Mouse (Mus musculus) testis, postnatal 14 days (tissue): Measurements from ENCODE around the gene Topbp1.
A peak's percentile ranks its signal among the peaks of the same experiment; 100 is the strongest.

ENCODE experiments used
- DNase-seq: peaks from one replicate; pipeline ENCODE4 v3.0.0; 2021; ENCODE audit warnings: low spot score

The Topbp1 gene

DNA sequence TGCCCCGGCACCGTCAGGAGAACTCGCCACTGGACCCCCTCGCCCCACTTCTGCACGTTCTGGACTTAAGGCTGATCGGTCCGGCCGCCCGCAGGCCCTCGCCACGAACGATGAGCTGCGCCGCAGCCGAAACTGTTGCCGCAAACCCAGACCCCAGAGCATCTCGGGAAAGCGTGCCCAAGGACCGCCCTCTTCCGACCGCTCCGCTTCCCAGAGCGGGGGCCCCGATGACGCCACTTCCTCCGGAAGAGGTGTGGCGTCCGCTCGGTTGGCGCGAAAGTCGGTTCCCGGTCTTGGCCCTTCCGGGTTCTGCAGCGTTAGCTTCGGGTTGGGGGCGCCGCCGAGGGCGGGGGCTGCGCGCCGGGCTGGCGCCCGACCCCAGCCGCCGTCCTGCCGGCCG is at the start of gene Topbp1, which contains the start of gene 1300017J02Rik:
TSS of gene Topbp1 (plus strand) at position 289 of the 400 bp plus-strand sequence.
TSS of gene 1300017J02Rik (minus strand) at position 156 of the 400 bp plus-strand sequence.
- DNase-seq, result peak; percentile 96

DNA sequence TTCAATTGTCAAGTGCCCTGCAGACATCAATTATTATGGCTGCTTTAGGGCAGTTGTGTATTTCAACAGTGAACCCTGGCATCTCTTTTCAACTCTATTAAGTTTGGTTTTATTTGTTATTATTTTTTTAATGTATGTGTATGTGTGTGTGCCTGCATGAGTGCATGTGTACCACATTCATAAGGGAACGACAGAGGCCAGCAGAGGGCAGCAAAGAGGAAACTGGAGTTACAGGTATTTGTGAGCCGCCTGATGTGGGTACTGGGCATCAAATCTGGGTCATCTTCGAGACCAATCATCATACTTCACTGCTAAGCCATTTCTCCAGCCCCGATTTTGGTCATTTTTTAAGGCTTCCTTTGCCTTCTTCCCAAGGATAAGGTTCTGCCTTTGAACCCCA is 39.2 kb upstream of the Topbp1 start:
- no peak for DNase-seq

DNA sequence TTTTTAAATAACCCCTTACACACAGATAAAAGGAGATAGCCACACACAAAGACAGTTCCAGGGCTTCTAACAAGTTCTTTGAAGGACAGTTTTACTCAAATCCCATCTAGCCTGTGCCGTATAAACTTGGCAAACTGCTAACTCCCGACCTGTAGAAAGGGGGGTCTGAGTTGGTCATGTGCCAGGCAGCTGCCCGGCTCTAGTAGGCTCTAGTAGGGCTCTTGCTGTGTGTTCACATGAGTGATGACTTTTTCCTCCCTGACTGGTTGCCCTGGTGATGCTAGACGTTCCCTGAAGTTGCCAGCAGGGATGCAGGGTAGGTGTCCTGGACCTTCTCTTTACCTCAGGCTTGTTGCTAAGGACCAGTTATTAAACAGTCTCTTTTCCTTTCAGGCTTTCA is 33.9 kb upstream of the Topbp1 start:
- DNase-seq, result no peak

DNA sequence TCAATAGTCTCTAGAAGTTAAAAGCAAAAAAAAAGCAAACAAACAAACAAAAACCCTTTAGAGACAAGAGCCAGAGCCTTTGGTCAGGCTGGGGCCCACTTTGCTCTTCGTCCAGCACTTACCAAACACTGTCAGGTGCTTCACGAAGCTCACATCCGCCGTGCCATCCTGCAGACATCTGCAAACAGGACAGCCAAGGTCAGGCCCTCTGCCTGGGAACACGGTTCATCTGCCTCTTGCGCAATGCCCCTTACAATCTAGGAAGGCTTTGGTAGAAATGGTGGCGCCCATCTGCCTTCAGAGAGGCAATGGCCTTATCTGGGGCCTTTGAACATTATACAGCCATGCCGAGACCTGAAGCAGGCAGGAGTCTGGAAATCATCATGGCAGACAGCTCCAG is 30.2 kb upstream of the Topbp1 start:
- no peak for DNase-seq

DNA sequence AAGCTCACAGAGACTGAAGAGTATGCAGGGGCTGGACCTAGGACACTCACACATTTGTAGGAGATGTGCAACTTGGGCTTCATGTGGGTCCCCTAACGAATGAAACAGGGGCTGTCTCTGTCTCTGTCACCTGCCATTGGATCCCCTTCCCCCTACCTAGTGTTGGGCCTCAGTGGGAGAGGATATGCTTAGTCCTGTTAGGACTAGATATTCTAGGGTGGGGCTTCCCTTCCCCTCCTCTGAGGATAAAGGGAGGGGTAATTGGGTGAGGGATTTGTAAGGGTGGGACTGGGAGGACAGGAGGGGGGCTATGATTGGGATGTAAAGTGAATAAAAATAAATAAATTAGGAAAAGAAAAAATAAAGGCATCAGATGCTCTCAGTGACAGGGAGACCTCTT is 29.3 kb upstream of the Topbp1 start:
- DNase-seq, result no peak

DNA sequence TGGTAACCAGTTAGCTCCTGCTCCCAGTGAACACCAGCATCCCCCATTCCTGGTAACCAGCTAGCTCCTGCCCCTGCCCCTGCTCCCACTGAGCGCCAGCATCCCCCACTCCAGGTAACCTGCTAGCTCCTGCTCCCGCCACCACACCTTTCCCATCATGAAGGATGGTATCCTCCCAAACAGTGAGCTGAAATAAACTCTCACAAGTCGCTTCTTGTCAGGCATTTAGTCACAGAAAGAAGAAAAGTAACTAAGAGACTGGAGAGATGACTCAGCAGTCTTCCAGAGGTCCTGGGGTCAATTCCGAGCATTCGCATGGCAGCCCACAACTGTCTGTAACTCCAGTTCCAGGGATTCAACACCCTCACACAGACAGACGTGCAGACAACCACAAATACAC is 28.1 kb upstream of the Topbp1 start:
- DNase-seq, result no peak

DNA sequence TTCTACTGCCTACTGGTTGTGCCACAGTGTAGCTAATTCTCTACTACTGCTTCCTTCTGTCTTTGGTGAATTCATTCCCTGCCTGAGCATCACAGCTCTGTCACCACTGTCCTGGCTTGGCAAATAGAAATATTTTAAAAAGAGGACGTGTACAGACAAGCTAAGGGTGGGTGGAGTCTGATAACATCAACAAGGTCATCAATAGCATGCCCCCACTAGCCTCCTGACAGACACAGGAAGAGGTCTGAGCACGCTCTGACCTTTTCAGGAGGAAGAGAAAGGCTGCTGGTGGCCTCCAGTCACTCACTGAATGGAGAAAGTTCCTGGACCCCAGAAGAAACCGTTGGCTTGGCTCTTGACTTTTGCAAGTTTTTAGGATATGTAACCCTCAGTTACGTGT is 18.6 kb upstream of the Topbp1 start:
- DNase-seq, result no peak

DNA sequence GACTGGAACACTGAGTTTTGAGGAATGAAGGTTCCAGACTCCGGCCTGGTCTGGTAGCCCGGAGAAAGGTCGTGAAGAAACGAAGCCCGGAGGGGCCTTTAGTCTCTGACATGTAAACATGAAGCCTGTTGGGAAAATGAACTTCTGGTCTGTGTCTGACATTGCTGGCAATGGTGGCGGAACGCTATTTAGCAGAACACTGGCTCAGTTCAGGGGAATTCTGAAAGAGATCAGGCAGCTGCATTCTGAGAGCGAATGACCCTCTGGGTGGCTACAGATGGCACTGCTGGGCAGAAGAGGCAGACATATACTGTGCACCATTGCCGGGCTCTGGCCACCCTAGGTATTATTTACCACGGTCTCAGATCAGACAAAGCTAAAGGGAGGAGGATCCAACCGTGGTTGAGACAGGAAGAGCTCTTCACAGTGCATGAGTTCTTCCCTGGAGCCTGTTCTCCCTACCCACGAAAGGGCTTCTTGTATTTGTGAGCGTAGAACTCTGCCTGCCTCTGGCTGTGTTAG is 18.1 kb upstream of the Topbp1 start:
- DNase-seq, result no peak

DNA sequence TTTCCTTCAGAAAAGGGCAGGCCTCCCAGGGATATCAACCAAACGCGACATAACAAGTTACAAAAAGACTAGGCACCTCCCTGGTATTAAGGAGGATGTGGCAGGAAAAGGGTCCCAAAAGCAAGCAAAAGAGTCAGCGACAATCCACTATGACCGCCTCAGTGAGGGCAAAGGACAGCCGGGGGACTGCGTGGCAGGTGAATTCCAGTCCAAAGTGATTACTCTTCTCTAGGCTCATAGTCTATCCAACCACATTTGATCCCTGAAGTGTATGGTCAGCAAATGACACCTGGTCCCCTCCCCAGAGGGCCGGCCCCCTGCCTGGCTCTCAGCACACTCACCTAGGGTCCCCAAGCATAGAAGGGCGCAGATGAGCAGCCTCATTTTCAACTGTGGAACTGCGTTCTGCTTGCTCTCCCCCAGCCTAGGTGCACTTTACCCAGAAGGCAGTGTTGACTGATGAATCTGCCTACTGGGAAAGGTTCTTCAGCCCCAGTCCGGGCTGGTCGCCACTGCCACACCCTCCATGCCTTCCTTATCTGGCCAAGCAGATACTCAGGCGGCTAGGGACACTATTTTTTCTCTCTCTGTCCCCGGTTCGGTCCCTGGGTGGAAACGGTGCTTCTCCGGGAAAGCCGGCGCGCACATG is 17.1 kb upstream of the Topbp1 start:
- no peak for DNase-seq

DNA sequence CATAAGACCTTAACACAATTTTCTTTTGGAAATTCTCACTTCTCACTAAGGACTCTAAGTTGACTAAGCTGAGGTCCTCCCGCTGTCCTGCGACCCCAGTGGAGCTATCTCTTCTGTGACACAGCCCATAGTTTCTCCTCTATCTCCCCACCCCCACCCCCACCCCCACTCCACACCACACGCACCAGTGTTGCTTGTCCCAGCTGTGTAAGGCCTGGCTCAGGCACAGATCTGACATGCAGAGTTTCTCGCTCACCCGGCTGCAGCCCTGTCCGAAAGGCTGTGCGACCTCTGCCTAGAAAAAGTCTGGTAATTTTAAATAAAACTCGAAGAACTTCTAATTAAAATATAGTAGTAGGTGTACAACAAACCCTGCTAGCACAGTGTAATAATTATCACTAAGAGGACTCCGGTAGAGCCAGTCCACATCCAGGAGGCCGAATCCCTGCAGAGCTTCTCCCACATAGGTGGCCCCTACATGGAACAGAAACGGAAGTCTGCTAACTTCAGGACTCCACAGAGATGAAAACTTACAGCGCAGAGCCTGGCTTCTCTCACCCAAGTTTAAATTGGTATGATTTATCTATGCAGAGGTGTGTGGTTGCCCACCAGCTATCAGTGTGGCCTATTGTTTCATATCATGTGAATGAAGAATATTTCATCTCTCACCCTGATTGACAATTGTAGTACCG is 16.4 kb upstream of the Topbp1 start:
- no peak for DNase-seq

DNA sequence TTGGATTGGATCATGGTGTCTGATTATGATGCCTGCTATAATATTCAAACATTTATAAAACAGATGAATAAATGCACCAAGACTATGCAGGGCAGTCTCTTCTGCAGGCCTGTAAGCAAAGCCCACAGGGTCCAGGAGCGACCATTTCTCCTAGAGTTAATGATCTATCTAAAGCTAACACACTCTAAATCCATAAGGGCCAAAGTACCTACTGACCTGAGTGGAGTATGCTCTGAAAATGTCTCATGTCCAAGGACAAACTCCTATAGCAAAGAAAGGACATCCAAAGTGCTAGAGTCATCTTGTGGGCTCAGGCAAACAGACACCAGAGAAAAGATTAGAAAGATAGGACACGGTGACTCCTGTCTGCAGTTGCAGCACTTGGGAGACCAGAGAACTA is 10.5 kb upstream of the Topbp1 start:
- no peak for DNase-seq

DNA sequence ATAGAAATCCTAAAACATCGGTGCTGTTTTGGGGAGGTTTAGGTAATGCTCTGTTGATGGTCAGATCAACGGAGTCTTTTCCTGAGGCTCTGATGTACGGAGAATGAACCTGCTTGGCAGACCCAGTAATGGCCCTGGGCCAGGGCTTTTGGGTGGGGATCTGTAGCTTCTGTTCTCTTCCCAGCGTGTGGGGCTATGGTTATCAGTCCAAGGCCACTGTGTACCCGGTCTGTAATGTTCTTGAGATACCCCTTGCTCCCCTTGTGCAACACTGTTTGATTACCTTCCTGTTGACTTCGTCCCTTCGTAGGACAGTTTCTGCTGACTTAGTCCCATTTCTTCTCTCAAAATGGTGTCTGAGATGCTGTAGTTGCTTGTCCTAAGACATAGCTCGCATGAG is 3.9 kb upstream of the Topbp1 start:
- peak; percentile 24 for DNase-seq

DNA sequence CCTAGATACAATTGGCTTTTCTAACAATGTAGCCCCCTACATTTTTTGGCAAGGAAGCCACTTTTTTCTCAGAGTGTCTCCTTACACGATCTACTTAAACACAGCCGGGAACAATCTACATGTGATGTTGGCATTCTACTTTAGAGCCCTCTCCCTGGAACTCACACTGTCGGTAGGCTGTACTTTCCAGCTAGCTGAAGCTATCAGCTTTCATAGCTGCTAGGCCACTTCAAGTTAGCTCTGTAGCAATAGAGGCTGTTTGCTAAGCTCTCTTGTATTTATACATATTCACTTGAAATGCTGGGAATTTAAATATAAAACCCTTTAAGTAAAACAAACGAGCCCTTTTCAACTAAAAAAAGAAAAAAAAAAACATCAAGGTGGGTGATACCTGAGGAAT is 2.8 kb upstream of the Topbp1 start:
- DNase-seq, result no peak

DNA sequence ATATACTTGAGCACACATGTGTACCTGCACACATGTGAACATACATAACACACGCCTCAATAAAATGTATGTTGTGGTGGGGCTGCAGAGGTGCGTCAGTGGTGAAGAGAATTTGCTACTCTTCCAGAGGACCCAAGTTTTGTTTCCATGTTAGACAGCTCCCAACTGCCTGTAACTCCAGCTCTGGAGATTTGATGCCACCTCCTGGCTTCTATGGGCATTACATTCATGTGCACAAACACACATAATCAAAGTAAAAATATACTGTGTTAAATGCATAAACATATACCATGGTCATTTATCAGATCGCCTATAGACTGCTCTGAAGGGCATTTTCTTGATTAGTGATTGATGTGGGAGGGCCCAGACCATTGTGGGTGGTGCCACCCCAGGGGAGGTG is 2.3 kb upstream of the Topbp1 start:
- no peak for DNase-seq

DNA sequence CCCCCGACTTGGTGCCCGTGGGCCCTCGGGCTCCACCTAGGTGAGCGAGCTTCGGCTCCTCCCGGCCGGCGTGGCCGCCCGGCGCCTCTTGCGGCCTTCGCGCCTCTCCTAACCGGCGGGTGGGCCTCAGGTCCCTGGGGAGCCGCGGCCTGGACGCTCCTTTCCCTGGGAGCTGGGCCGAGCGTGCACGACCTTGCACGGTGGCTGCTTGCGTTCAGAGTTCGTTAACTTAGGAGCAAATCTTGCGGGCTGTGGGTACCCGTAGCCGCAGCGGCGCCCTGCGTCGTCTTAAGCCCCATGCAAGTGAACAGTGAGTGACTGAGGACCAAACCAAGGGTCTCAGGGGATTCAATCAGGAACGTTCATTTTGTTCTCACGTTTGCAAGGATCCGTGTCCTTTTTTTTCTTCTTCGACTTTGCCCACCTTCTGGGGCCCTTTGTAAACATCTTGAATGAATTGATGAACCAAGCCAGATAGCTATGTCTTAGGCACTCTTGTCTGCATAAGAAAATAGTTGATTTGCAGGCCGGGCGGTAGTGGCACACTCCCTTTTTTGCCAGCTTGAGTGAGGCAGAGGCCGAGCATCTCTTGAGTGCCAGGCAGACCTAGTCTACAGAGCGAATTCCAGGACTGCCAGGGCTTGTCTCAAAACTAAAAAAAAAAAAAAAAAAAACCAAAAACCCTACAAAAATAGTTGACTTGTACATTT is 472 bp downstream of the Topbp1 start:
- DNase-seq, result peak; percentile 84

DNA sequence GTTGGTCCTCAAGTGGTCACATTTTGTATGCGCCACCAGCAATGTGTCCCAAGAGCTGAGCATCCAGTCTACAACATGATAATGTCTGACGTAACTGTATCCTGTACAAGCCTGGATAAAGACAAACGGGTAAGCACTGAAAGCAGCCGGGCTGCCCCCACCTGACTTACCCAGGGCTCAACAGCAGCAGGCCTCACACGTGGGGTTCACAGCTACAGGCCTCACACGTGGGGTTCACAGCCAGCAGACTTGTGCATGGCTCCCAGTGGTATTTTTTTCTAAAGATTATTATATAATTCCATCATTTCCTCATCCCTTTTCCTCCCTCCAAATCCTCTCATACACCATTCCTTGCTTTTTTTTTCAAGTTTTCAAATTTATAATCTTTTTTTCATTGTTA is 4.8 kb downstream of the Topbp1 start:
- DNase-seq, result peak; percentile 36

DNA sequence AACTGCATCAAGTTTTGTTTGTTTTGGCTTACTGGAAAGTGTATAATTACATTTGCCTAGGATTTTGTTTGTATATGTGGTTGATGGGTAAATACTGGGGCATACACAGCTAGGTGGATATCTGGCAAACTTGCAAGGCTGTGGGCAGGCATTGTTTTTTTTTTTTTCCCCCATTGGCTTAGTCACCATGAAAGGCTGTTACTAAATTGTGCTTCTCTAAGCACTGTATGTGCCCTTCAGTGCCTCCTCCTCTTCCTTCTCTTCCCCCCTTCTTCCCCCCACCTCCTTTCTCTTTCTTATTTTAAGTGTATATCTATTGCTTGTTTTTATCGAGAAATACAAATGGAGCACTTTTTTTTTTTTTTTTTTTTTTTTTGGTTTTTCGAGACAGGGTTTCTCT is 19.7 kb downstream of the Topbp1 start:
- DNase-seq, result no peak

DNA sequence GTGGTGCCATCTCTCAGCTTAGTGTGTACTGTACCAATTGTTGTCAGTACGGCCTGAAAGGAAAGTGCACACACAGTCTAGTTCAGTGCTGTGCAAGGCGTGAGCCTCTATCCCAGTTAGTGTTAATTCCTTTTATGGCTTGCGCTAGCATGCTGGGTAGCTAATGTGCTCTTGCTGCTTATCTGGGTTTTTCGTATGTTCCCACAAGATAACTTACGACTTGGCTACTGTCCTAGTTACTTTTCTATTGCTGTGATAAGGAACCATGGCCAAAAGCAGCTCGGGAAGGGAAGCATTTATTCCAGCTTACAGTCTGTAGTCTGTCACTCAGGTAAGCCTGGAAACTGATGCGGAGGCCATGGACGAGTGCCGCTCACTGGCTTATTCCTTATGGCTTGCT is 21.4 kb downstream of the Topbp1 start:
- no peak for DNase-seq

DNA sequence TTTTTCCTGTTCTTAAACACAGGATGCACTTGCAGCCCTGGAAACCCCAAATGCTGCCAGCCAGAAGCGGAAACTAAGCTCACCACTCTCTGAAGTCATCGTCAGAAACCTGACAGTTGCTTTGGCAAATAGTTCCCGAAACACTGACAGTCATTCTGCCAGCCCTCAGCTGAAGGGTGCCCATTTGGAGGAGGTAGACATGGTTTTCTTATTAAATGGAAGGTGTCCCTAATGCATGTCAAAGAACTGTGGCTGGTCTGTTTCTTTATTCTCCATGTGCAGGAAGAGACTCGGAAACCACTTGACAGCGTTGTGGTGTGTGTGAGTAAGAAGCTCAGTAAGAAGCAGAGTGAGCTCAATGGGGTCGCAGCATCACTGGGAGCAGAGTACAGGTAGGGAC is 27.6 kb downstream of the Topbp1 start:
- no peak for DNase-seq

DNA sequence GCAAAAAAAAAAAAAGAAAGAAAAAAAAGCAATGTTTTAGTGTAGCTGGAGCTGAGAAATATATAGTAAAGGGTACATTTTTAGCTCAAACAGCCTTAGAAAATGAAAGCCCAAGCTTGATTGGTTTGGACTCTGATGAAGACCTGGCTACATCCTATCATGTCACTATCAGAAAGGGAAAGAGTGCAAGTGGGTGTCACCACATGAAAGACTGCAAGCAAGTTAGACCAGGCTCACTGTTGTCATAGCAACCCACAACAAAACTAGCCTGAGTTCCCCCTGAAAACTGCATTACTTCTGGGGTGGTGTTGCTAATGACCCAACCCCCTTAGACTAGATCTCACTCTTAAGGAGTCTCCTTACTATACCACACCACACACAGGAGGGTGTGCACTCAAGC is 31.9 kb downstream of the Topbp1 start:
- DNase-seq, result no peak

DNA sequence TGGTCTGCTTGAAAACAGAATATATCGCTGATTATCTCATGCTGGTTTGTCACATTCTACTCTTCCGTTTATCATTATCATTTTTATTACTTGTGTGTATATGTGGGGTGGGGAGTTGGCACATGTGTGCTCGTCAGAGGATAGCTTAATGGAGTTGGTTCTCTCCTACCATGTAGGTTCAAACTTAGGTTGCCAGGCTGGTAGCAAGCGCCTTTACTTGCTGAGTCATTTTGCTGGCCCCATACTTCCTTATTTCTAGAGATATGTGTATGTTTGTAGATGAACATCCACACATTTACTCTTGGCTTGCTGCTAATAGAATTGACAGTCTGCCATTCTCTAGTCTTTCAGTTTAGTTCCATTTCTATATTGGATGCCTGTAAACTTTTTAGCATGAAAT is 42.0 kb downstream of the Topbp1 start:
- DNase-seq, result no peak

DNA sequence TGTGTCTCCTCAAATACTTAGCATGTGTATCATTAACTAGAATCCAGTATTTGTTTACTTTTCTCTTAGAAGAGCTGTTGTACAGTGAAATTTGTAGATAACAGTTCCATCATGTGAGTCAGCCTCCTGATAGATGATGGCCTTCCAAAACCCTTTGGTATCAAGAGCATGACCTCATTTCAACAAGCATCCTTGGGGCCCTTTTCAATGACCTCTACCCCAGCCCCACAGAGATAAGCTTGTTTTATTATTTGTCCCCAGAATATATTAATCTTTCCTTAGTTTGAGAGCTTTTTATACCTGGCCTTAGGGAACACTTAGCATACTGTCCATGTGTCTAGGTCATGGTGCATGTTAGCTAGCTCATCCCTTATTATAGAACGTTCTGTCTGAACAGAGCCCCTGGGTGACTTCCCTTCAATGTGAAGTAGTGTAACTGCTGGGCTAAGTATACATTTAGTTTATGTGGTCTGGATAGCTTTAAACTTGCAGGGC is 43.0 kb downstream of the Topbp1 start:
- DNase-seq, result no peak

DNA sequence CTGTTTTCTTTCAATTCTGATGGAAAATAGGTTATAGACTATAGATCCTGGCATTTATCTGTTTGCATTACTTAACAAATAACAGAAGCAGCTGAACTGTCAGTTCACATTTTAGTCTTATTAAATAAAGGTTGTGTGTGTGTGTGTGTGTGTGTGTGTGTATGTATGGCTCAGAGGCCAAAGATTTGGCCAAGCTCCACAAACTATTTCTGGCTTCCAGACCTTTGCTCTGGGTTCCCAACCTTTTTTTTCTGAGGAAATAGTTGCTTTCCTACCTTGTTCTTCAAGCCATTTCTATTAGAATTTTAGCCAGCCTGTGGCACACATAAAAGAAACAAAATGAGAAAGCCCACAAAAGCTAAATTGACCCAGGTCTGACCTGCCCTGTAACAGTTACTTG is 43.8 kb downstream of the Topbp1 start:
- no peak for DNase-seq
